Mouse (Mus musculus): Measurements from ENCODE around the gene Dhx32.

- TF ChIP-seq EP300 (IDR thresholded peaks at IDR 0.05; ENCODE audit: low read depth) (no peak), CTCF (IDR thresholded peaks at IDR 0.05; ENCODE audit: low read depth) (no peak)
These were observed 102.6 kb downstream of the Dhx32 start, which contains the start of gene Mmp21 for GRCm38 (mm10) chr7:133679961-133680360.

Data from liver, embryonic 14.5 days (tissue).